Mouse (Mus musculus) intestine, embryonic 15.5 days (tissue): ENCODE data around the gene Vmn1r36. TPM values are rescaled to one million over a fixed set of nuclear protein-coding genes. Genes with fewer than 3 reads are reported as not detected.
"Not testable (repeated sequence)": the region's sequence is repeated elsewhere in the genome, so short reads cannot be mapped to it uniquely, and the experiment has no call there.

Experiments used
- ATAC-seq: fragments of 200-750 bp; cut with Nextera tagmentation; 2 replicates; pipeline ENCODE4 v1.8.0; 2017; ENCODE audit warnings: moderate TSS enrichment, moderate library complexity
- H3K27ac ChIP-seq: fragments of 300-500 bp; sonication (generic); 2 replicates; pipeline ENCODE4 v1.5.1; 2015; ENCODE audit warnings: mild to moderate bottlenecking, inconsistent platforms
- H3K27me3 ChIP-seq: fragments of 300-500 bp; sonication (generic); replicated peaks from 2 replicates; pipeline ENCODE4 v1.6.1; 2015; ENCODE audit warnings: inconsistent platforms
- H3K36me3 ChIP-seq: fragments of 300-500 bp; sonication (generic); 2 replicates; pipeline ENCODE4 v1.6.1; 2015; ENCODE audit warnings: inconsistent platforms
- H3K4me1 ChIP-seq: fragments of 300-500 bp; sonication (generic); replicated peaks from 2 replicates; pipeline ENCODE4 v1.6.1; 2015; ENCODE audit warnings: inconsistent platforms
- H3K4me2 ChIP-seq: fragments of 300-500 bp; sonication (generic); replicated peaks from 2 replicates; pipeline ENCODE4 v1.6.1; 2015; ENCODE audit warnings: mild to moderate bottlenecking, inconsistent platforms
- H3K4me3 ChIP-seq: fragments of 300-500 bp; sonication (generic); replicated peaks from 2 replicates; pipeline ENCODE4 v1.5.1; 2015; ENCODE audit warnings: inconsistent platforms
- H3K9ac ChIP-seq: fragments of 300-500 bp; sonication (generic); 2 replicates; pipeline ENCODE4 v1.6.1; 2015; ENCODE audit warnings: inconsistent platforms
- H3K9me3 ChIP-seq: fragments of 300-500 bp; sonication (generic); 2 replicates; pipeline ENCODE4 v1.6.1; 2016; ENCODE audit warnings: inconsistent platforms
- WGBS: fragments of 180-500 bp; shearing (Covaris S2); methylation state at CpG from one replicate; pipeline ENCODE4 v1.1.7; 2015; 5-methylcytosine and 5-hydroxymethylcytosine counted together
- polyA plus RNA-seq: library from polyadenylated mRNA; unstranded; fragments of >200 nt; fragmentation: Nextera tagmentation; extraction: Ambion mirVana; gene quantifications from 2 replicates; pipeline ENCODE4 v1.2.1, GENCODE M21; 2015

The Vmn1r36 gene
- not detected in 2 replicates for polyA plus RNA-seq

GRCm38 (mm10) chr6:66719068-66719467 is at the start of gene Vmn1r36:
Vmn1r36 (minus strand) TSS chr6:66719168.
- H3K9ac ChIP-seq, H3K27me3 ChIP-seq, H3K4me2 ChIP-seq, H3K36me3 ChIP-seq, ATAC-seq, H3K27ac ChIP-seq, H3K9me3 ChIP-seq, H3K4me1 ChIP-seq, H3K4me3 ChIP-seq: not testable (repeated sequence)
- WGBS: 64% methylated on average over 2 of the region's 2 CpGs

GRCm38 (mm10) chr6:66729082-66729481 is 10.1 kb upstream of the Vmn1r36 start, which contains the start of gene Vmn1r37:
Vmn1r37 (plus strand) TSS chr6:66729382.
- H3K36me3 ChIP-seq: not testable (repeated sequence)

GRCm38 (mm10) chr6:66713854-66714253 is 5.1 kb downstream of the Vmn1r36 start:
- ATAC-seq: no peak
- H3K27ac ChIP-seq: no peak overlapping the region
- H3K4me2 ChIP-seq: no peak overlapping the region
- H3K9ac ChIP-seq: no peak overlapping the region
- no peaks in the 10 kb centered on the region for H3K4me1 ChIP-seq
- WGBS: 73% methylated on average over 3 of the region's 3 CpGs
- no peaks in the 10 kb centered on the region for H3K36me3 ChIP-seq
- no peaks in the 10 kb centered on the region for H3K9me3 ChIP-seq
- no peaks in the 10 kb centered on the region for H3K27me3 ChIP-seq
- no peak overlapping the region for H3K4me3 ChIP-seq

More at GRCm38 (mm10) chr6:66729082-66729481, 10.1 kb upstream of the Vmn1r36 start, which contains the start of gene Vmn1r37:
- H3K9me3 ChIP-seq, ATAC-seq, H3K4me1 ChIP-seq, H3K27me3 ChIP-seq, H3K9ac ChIP-seq, H3K4me2 ChIP-seq, H3K27ac ChIP-seq, H3K4me3 ChIP-seq: not testable (repeated sequence)

- no peaks in the 10 kb centered on the region for H3K36me3 ChIP-seq
- H3K27me3 ChIP-seq: no peaks in the 10 kb centered on the region
- H3K4me1 ChIP-seq: no peaks in the 10 kb centered on the region
- H3K27ac ChIP-seq: no peak overlapping the region
- no peak overlapping the region for H3K9ac ChIP-seq
- no peak overlapping the region for H3K4me3 ChIP-seq
- no peak overlapping the region for H3K4me2 ChIP-seq
- H3K9me3 ChIP-seq: no peaks in the 10 kb centered on the region
- no peak for ATAC-seq
Observed at GRCm38 (mm10) chr6:66708901-66709300, 10.1 kb downstream of the Vmn1r36 start.

- Histone ChIP-seq H3K36me3 (no peaks in the 10 kb centered on the region), H3K9ac (no peak within 1 kb of the TSS), H3K4me2 (no peak within 1 kb of the TSS), H3K4me1 (no peaks in the 10 kb centered on the region), H3K27me3 (no peaks in the 10 kb centered on the region), H3K27ac (no peak within 1 kb of the TSS), H3K9me3 (no peaks in the 10 kb centered on the region), H3K4me3 (no peak within 1 kb of the TSS)
- no peak for ATAC-seq
- WGBS: 74% methylated on average over 3 of the region's 3 CpGs
Observed at GRCm38 (mm10) chr6:66685806-66686205, 33.2 kb downstream of the Vmn1r36 start, which contains the start of gene Vmn1r35. Vmn1r35 (minus strand) TSS chr6:66685906.

Other genes with a start within 250 kb of the Vmn1r36 start
- 87.1 and 102 TPM in 2 replicates for gene Mad2l1, start 183.8 kb downstream of the Vmn1r36 start, polyA plus RNA-seq
- 0.05 TPM in 1 of 2 replicates, not detected in the other for gene Vmn1r32, start 159.1 kb downstream of the Vmn1r36 start, polyA plus RNA-seq
- gene Vmn1r33, start 100.9 kb downstream of the Vmn1r36 start, polyA plus RNA-seq: not detected in 2 replicates
- not detected in 2 replicates for gene Vmn1r34, start 75.3 kb downstream of the Vmn1r36 start, polyA plus RNA-seq
- not detected in 2 replicates for gene Vmn1r35, start 33.3 kb downstream of the Vmn1r36 start, polyA plus RNA-seq
- not detected in 2 replicates for gene Vmn1r37, start 10.2 kb upstream of the Vmn1r36 start, polyA plus RNA-seq
- not detected in 2 replicates for gene Vmn1r38, start 63.5 kb upstream of the Vmn1r36 start, polyA plus RNA-seq
- not detected in 2 replicates for gene Vmn1r39, start 91.4 kb upstream of the Vmn1r36 start, polyA plus RNA-seq
- 144 and 147 TPM in 2 replicates for gene Gng12, start 177.2 kb upstream of the Vmn1r36 start, polyA plus RNA-seq